Comparison of ENCODE assay signal across 21 mouse cellular contexts in the genomic region with DNA sequence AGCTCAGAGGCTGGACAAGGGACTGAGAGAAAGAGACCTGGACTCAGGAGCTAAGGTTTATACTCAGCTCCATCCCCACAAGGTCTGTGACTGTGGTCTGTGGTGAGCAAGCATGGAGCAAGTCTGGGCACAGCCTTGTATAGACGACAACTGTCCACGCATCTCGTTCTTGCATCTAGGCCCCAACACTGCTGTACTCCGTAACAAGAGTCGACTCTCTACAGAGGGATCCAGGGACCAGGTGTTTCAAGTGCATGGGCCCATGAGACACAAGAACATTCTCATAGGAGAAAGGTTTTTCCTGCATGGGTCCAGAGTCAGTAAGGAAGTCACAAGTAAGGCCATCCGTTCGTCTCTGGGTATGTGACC. TPM values are rescaled to one million over a fixed set of nuclear protein-coding genes. Genes with fewer than 3 reads are reported as not detected.
DNase-seq lines count a peak whose midpoint lies in the region; ATAC-seq and TF ChIP-seq lines count a peak whose summit lies in the region.
"Had no signal": no experiment of that assay in that cellular context is flagged by ENCODE, and none has a peak within 500 bp of the region (broad histone marks: within the 10 kb centered on the region; RNA-seq: fewer than 3 reads in every experiment).

No protein-coding gene starts in this region.

- no peak overlapping the region for H3K4me3 ChIP-seq in liver, postnatal 0 days (ENCODE audit: low read depth, low read length)
- no peak overlapping the region for H3K4me3 ChIP-seq in liver, embryonic 12.5 days
- no peak overlapping the region for H3K4me3 ChIP-seq in brown adipose tissue, adult 24 weeks (ENCODE audit: insufficient read depth, low read depth, low read length)
- no peak overlapping the region for H3K4me3 ChIP-seq in hindbrain, embryonic 16.5 days (ENCODE audit: low read length)
- H3K4me3 ChIP-seq in kidney, embryonic 15.5 days (replicated peaks), result no peak overlapping the region
- H3K4me3 ChIP-seq: embryonic facial prominence, embryonic 12.5 days; forebrain, embryonic 12.5 days; heart, embryonic 10.5 days; hindbrain, embryonic 12.5 days had no signal

- H3K9me3 ChIP-seq in liver, postnatal 0 days (ENCODE audit: low read length), result no peaks in the 10 kb centered on the region
- no peaks in the 10 kb centered on the region for H3K9me3 ChIP-seq in liver, embryonic 12.5 days (replicated peaks)
- no peaks in the 10 kb centered on the region for H3K9me3 ChIP-seq in hindbrain, embryonic 16.5 days (ENCODE audit: control insufficient read depth, low read length)
- no peaks in the 10 kb centered on the region for H3K9me3 ChIP-seq in kidney, embryonic 15.5 days (replicated peaks)
- H3K9me3 ChIP-seq: embryonic facial prominence, embryonic 12.5 days; forebrain, embryonic 12.5 days; heart, embryonic 10.5 days; hindbrain, embryonic 12.5 days had no signal

- no peaks in the 10 kb centered on the region for H3K36me3 ChIP-seq in liver, postnatal 0 days (replicated peaks; ENCODE audit: insufficient read depth, low read length)
- 0 out of 2 replicates have a peak, but pooled peaks cover 1% of the 10 kb centered on the region for H3K36me3 ChIP-seq in liver, embryonic 12.5 days
- no peaks in the 10 kb centered on the region for H3K36me3 ChIP-seq in hindbrain, embryonic 16.5 days (ENCODE audit: control insufficient read depth, insufficient read depth, low read length)
- H3K36me3 ChIP-seq in kidney, embryonic 15.5 days, result no peaks in the 10 kb centered on the region
- H3K36me3 ChIP-seq: embryonic facial prominence, embryonic 12.5 days; hindbrain, embryonic 12.5 days had no signal

- H3K27me3 ChIP-seq in liver, postnatal 0 days (ENCODE audit: insufficient read depth, low read length), result no peaks in the 10 kb centered on the region
- no peaks in the 10 kb centered on the region; the same call in 1 of the 2 replicates for H3K27me3 ChIP-seq in liver, embryonic 12.5 days (replicated peaks)
- no peaks in the 10 kb centered on the region for H3K27me3 ChIP-seq in hindbrain, embryonic 16.5 days (replicated peaks; ENCODE audit: control insufficient read depth, insufficient read depth, low read length)
- H3K27me3 ChIP-seq in kidney, embryonic 15.5 days, result no peaks in the 10 kb centered on the region
- H3K27me3 ChIP-seq: embryonic facial prominence, embryonic 12.5 days; forebrain, embryonic 12.5 days; hindbrain, embryonic 12.5 days; Patski had no signal

- 0 out of 2 replicates have a peak, but pooled peaks have one; percentile 12 for ATAC-seq in liver, postnatal 0 days
- ATAC-seq in liver, embryonic 12.5 days, result no peak
- ATAC-seq in granulocyte monocyte progenitor cell, adult 5-6 weeks (replicated peaks; ENCODE audit: poor library complexity, severe bottlenecking), result peak; percentile 10
- ATAC-seq in hindbrain, embryonic 16.5 days, result no peak
- no peak for ATAC-seq in kidney, embryonic 15.5 days (replicated peaks; ENCODE audit: low FRiP score)
- ATAC-seq: forebrain, postnatal 0 days; hindbrain, postnatal 0 days; Patski had no signal

- H3K4me1 ChIP-seq in liver, postnatal 0 days (ENCODE audit: insufficient read depth), result peaks cover 28% of the 10 kb centered on the region
- peaks cover 54% of the 10 kb centered on the region for H3K4me1 ChIP-seq in liver, embryonic 12.5 days
- peaks cover 30% of the 10 kb centered on the region for H3K4me1 ChIP-seq in brown adipose tissue, adult 24 weeks (ENCODE audit: control insufficient read depth, insufficient read depth, insufficient read length, low read length)
- peaks cover 9% of the 10 kb centered on the region for H3K4me1 ChIP-seq in hindbrain, embryonic 16.5 days (ENCODE audit: control insufficient read depth, insufficient read depth, low read depth, low read length)
- peaks cover 77% of the 10 kb centered on the region for H3K4me1 ChIP-seq in kidney, embryonic 15.5 days

- H3K4me2 ChIP-seq in liver, postnatal 0 days (ENCODE audit: low read depth, low read length), result 0 out of 2 replicates have a peak overlapping the region, but pooled peaks have one; percentile 13
- H3K4me2 ChIP-seq in liver, embryonic 12.5 days, result no peak overlapping the region
- no peak overlapping the region for H3K4me2 ChIP-seq in hindbrain, embryonic 16.5 days (ENCODE audit: low read length)
- no peak overlapping the region for H3K4me2 ChIP-seq in kidney, embryonic 15.5 days
- H3K4me2 ChIP-seq: embryonic facial prominence, embryonic 12.5 days; forebrain, embryonic 12.5 days; hindbrain, embryonic 12.5 days had no signal

- no peak overlapping the region for H3K9ac ChIP-seq in liver, postnatal 0 days (replicated peaks)
- H3K9ac ChIP-seq in liver, embryonic 12.5 days, result no peak overlapping the region
- H3K9ac ChIP-seq in hindbrain, embryonic 16.5 days (ENCODE audit: low read depth, low read length), result no peak overlapping the region
- H3K9ac ChIP-seq in kidney, embryonic 15.5 days, result no peak overlapping the region
- H3K9ac ChIP-seq: embryonic facial prominence, embryonic 12.5 days; forebrain, embryonic 12.5 days; forebrain, postnatal 0 days; hindbrain, embryonic 12.5 days had no signal

- no peak for DNase-seq in liver, postnatal 0 days
- DNase-seq in spleen, postnatal 36 days (ENCODE audit: low spot score in 2 of 2), result no peak
- DNase-seq: adrenal gland, postnatal 25 days; cerebellum, adult 2 months; cerebellum, postnatal 10 days; embryo, embryonic 11 days; forebrain, postnatal 0 days; gastrocnemius, postnatal 36 days; heart, postnatal 10 days; heart, postnatal 4 days had no signal

- H3K27ac ChIP-seq in liver, postnatal 0 days (ENCODE audit: low read depth), result 0 out of 2 replicates have a peak overlapping the region, but pooled peaks have one; percentile 34
- H3K27ac ChIP-seq in liver, embryonic 12.5 days, result no peak overlapping the region
- H3K27ac ChIP-seq in brown adipose tissue, adult 24 weeks (replicated peaks; ENCODE audit: low read depth, low read length), result 0 out of 2 replicates have a peak overlapping the region, but pooled peaks have one; percentile 1
- no peak overlapping the region for H3K27ac ChIP-seq in hindbrain, embryonic 16.5 days (ENCODE audit: low read depth, low read length)
- no peak overlapping the region for H3K27ac ChIP-seq in kidney, embryonic 15.5 days
- H3K27ac ChIP-seq: embryonic facial prominence, embryonic 12.5 days; heart, embryonic 10.5 days; hindbrain, embryonic 12.5 days; hindbrain, postnatal 0 days had no signal

- 75% methylated on average over 7 of the region's 7 CpGs for WGBS in liver, postnatal 0 days (ENCODE audit: insufficient replicate concordance)
- WGBS in liver, embryonic 12.5 days (ENCODE audit: insufficient replicate concordance), result 78% methylated on average over 7 of the region's 7 CpGs
- WGBS in hindbrain, embryonic 16.5 days, result 98% methylated on average over 7 of the region's 7 CpGs
- WGBS in kidney, embryonic 15.5 days, result 94% methylated on average over 7 of the region's 7 CpGs

- TF ChIP-seq CTCF in liver, postnatal 0 days (IDR thresholded peaks at IDR 0.05; ENCODE audit: low read depth), result no peak

- no peak for TF ChIP-seq EP300 in liver, postnatal 0 days (IDR thresholded peaks at IDR 0.05; ENCODE audit: low read depth)

RNA-seq across cellular contexts. Expression of a gene that starts 23.8 kb away (rescaled TPM):
- 0.82 and 0.95 TPM in 2 replicates for polyA plus RNA-seq in liver, postnatal 0 days (2015; fragmentation: Nextera tagmentation; extraction: Ambion mirVana)
- 1.1 and 1.6 TPM in 2 replicates for polyA plus RNA-seq in liver, embryonic 12.5 days (2016; fragmentation: Nextera tagmentation; extraction: Ambion mirVana)
- polyA plus RNA-seq in brown adipose tissue, adult 24 weeks (2012; ENCODE audit: insufficient read depth, insufficient read length, missing spikeins), result 86.1 and 119 TPM in 2 replicates
- total RNA-seq in granulocyte monocyte progenitor cell, adult 5-6 weeks (2014; fragmentation: Nextera tagmentation), result 1.9 and 3.1 TPM in 2 replicates
- 1.1 and 1.2 TPM in 2 replicates for total RNA-seq in granulocyte monocyte progenitor cell, adult 5-6 weeks (2017)
- polyA plus RNA-seq in hindbrain, embryonic 16.5 days (2015; fragmentation: Nextera tagmentation; extraction: Ambion mirVana), result 1.8 and 2.2 TPM in 2 replicates
- polyA plus RNA-seq in kidney, embryonic 15.5 days (2015; fragmentation: Nextera tagmentation; extraction: Ambion mirVana), result 5.5 and 6.4 TPM in 2 replicates

Comparison
In these comparisons a context has a peak if more than half of its experiments do, and no peak if none do; other contexts are left out.
1. ATAC-seq: peak in liver, postnatal 0 days (single experiment) and granulocyte monocyte progenitor cell, adult 5-6 weeks (single experiment); none in liver, embryonic 12.5 days (single experiment), hindbrain, embryonic 16.5 days (single experiment) and kidney, embryonic 15.5 days (single experiment).
2. H3K27ac ChIP-seq: peak in liver, postnatal 0 days (single experiment) and brown adipose tissue, adult 24 weeks (single experiment); none in liver, embryonic 12.5 days (single experiment), hindbrain, embryonic 16.5 days (single experiment) and kidney, embryonic 15.5 days (single experiment).
3. RNA of a gene that starts 23.8 kb away (polyA plus RNA-seq): 86.1 to 119 TPM in brown adipose tissue, adult 24 weeks; 5.5 to 6.4 TPM in kidney, embryonic 15.5 days, 1.8 to 2.2 TPM in hindbrain, embryonic 16.5 days, 1.1 to 1.6 TPM in liver, embryonic 12.5 days and 0.82 to 0.95 TPM in liver, postnatal 0 days; every median in the first group is over 10 times any median in the second.